Mouse (Mus musculus): ENCODE measurements at regions not wholly inside any gene's neighbourhood (a gene's known extent, or its start where the extent isn't known, plus 50 kb on each side); places are given as distances from the start of the nearest gene placed in this dataset.

DNA sequence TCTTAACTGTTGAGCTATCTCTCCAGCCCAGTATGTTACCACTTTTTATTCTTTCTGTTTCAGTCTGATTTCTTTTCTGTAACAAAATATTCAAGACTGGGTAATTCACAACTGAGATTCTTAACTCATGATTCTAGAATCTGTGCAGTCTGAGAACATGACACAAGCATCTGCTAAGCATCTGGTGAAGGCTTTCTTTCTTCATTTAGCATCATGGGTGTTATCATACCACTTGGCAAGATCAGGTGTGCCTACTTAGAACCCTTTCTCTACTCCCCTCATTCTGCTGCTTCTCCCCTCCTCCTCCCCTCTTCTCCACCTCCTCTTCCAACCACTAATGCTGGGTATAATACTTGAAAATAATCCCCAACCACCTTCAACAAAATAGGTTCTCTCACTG is 62.1 kb upstream of the Pfn2 start:
- DNase-seq (ENCODE audit: low read depth, low spot score): no peak

DNA sequence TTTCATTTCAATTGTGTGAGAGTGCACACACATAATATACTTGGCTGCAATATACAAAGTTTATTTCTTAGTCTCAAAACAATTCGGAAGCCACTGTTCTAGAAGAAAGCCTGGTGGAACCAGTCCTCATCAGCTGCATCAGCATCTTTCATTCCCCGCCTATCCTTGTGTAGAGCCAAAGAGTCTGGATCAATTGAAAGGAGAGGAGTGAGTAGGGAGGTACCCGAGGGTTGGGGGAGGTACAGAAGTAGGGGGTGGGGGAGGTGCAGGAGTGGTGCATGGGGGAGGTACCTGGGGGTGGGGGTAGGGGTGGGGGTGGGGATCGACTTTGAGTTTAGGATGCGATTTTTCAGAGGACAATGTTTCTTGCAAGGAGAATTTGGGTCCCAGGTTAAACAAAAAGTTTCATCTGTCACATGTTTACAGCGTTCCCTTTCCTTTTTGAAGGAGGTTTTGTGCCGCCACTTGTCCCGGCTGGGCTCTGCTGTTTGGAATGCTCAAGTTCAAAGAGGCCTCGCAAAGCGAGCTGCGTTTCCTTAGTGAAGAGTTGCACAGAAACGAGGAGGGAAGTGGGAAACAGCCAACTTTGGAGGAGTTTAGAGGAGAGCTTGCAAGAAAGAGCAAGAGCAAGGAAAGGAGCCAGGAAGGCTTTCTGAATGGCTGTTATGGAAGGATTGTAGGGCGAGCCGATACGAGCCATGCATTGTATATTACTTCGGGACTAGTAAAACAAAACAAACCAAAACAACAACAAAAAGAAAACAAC is 64.1 kb upstream of the Pfn2 start:
- peak; percentile 17 for DNase-seq (ENCODE audit: low read depth, low spot score)

DNA sequence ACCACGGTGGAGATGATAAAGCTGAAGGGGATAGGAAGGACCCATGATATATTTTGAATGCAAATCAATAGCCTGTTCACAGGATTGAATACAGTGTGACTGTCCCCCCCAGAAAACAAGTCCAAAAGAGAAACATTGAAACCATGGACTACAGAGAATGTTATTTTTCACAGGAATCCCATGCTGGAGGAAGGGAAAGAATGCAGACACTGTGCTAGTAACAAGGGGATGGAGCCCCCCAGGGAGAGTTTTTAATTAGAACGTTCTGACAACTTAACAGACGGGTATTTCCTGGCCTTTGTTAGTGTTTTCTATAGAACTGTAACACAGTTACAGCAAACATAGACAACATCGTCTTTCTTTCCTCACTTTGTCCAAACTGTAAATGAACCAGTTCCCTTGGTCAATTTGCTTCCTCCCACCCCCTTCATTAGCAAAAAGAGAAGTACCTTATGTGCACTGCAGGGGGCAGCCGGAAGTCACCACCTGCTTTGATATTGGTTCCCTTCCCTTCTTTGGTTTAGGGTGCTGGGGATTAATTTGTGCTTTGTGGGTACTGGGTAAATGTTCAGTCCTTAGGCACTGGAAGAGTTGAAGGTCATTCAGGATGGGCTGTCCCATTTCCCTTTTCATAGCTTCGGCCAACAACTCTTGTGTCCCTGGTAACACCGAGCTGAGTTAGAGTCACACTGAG is 64.9 kb upstream of the Pfn2 start:
- no peak for DNase-seq (ENCODE audit: low read depth, low spot score)

DNA sequence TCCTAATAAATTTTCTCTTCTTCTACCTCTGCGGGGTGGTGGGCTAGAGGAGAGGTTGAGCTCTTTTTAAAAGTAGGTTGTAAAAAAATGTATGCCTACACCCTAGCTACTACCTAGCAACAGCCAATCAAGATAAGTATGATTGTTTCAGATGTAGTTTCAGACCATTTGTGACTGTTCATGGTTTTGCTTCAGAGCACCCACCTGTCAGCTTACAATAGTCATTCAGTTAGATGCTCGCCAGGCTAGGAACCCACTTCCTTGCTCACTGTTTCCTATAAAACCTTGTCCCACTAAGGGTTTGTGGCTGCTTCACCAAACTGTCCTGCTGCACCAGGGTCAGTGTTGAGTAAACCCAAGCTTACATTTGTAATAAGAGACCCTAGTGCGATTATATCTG is 66.8 kb upstream of the Pfn2 start:
- DNase-seq (ENCODE audit: low read depth, low spot score): no peak

DNA sequence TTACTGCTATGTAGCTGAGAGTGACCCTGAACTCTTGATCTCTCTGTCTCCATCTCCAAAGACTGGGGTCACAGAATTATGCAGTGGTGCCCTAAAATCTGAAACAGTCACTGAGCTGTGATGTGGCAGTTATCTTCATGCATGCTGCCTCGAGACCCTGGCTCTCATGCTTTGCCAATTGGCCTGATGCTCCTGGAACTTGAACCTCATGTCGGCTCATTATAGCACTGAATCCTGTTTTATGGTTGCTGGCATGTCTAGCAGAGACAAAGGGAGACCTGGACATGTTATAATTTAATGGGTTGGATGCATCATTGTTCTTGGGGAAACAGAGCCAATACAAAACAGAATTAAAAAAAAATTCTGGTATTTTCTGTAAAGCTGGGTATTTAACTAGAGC is 71.0 kb upstream of the Pfn2 start:
- no peak for DNase-seq (ENCODE audit: low read depth, low spot score)

DNA sequence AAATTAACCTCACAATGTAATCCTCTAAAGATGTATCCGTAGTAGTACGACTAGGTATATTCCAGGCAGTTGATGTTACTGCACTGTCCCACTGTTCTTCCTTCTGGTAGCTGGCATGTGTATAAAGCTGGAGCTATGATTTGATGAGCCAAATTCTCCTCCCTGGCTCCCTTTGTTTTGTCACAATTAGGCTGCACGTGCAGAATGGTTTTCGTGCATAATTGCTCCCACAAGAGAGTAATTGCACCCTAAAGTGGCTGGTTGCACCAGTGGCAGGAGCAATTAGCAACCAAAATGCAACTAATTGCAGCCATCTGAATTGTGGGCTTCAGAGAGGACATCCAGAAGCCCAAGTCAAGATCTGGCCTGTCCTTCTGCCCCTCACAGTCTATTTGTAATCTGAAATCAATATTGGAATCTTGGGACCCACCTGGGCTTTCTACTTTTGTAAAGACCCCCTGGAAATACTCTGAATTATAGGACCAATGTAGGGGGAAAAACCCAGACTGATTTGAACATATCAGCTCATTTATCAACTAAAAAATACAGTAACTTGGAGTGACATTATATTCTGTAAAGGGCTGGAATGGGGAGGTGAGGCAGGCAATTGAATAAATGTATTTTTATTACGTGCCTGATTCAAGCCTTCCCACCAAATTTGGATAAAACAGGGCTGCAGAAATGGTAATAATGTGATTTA is 71.7 kb upstream of the Pfn2 start:
- no peak for DNase-seq (ENCODE audit: low read depth, low spot score)

DNA sequence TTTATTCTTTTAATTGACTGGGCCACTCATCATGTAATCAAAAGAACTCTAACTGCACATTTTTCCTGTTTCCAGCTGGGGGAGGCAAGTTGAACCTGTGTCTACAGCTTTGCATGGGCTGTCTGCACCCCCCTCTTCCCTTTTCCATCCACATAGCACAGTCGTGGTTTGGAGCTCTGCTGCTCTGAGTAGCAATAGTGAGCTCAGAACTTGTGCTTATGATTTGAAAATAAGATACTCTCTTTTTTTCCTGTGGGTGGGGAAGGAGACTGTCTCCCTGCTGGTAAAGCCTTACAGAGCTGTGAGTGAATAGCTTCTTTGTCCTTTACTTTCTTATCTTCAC is 72.2 kb upstream of the Pfn2 start:
- no peak for DNase-seq (ENCODE audit: low read depth, low spot score)

DNA sequence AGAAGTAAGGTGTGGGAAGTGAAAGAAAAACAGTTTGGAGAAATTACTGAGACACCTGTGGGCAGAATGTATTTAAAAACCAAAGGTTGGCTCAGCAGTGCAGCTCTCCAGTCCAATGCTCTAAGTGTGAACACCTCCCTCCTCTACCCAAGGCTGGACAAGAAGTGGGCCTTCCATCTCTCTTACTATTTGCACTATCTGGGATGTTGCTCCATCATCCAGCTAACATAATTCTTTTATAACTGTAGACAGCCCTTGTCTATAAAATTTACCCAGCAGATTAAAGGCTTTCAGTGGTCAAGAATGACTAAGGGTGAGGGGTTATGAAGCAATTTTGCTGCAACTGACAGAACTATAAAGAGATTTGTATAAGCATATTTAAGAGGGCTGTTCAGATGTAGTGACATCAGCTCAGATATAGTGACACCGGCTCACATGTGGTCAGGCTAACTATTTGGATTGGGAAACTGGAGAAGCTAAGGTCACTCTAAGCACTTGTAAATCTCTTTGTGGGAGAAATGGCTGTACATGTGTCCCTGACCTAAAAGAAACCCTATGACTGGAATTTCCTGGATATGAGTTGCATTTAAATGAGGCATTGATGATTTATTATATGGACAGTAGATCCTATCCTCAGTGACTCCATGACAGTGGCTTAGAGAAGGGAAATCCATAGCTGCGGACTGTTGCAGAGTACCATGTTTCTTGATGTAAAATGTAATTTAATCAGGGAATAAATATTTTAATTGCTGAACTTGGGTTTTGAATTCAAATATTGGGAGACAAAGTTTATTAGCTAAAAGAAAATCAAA is 73.4 kb upstream of the Pfn2 start:
- no peak for DNase-seq (ENCODE audit: low read depth, low spot score)

DNA sequence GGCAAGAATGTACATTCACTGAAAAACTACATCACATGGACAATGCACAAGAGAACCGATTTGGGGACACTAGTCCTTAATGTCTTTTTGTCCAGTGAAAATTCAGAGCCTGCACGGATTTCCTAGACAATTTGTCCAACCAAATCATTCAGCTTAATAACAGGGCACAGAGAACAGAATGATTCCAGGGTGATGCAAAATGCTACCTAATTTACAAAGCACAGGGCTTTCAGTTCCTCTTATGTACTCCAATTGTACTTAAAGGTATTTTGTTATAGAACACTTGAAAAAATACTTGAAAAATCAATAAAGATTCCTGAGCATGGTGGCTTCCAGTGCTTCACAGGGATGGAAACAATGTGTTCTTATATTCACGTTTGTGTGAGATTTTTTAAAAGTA is 75.2 kb upstream of the Pfn2 start:
- DNase-seq (ENCODE audit: low read depth, low spot score): no peak

DNA sequence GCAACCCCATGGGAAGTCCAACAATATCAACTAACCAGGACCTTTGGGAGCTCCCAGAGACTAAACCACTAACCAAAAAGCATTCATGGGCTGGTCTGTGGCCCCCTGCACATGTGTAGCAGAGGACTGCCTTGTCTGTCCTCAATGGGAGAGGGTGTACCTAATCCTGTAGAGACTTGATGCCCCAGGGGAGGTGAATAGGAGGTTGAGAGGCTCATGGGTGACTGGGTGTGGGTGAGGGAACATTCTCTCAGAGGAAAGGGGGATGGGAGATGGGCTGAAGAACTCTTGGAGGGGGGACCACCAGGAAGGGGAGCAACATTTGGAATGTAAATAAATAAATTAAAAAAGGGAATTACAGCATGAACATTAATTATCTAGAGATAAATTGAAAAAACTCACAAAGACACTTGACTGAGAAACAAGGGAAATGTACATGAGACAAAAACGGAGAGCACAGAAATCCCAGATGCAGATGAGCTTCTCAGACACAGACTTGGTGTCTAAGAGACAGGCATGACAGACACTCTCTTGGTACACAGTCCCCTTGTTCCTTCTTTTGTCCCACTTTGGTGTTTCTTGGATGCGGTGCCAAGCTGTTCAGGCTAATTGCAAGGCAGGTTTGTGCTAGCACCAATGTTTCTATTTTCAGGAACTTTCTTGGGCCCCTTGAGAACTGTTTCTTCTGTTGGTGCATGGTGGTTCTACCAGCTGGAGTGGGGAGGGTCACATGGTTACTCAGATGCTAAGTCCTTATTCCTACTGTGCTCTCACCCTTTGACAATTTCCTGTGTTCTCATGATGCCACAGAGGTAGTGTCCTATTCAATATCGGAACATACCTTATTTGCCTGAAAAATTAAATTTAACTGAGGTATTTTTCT is 85.0 kb upstream of the Pfn2 start:
- DNase-seq (ENCODE audit: low read depth, low spot score): no peak

DNA sequence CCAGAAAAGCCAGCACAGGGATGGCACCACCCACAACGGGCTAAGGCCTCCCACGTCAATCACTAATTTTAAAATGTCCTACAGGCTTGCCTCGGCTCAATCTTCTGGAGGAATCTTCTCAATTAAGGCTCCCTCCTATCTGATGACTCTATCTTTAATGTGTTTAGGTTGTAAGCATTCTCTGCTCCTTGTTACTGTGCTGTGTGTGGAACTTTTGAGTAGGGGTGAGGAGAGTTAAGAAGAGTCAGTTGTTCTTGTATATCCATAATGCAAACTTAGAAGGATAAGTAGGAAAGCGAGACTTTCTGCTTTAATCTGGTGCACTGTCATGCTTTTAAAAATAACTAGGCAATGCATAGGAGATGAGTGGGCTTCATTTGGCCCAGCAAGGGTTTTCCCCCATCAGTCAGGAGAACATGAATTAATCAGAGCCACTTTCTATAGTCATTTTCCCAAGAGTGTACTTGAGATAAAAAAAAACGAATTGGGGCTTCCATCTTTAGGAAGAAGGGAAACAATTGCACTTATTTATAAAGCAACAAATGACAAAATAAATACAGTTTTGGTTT is 87.2 kb upstream of the Pfn2 start:
- DNase-seq (ENCODE audit: low read depth, low spot score): no peak

DNA sequence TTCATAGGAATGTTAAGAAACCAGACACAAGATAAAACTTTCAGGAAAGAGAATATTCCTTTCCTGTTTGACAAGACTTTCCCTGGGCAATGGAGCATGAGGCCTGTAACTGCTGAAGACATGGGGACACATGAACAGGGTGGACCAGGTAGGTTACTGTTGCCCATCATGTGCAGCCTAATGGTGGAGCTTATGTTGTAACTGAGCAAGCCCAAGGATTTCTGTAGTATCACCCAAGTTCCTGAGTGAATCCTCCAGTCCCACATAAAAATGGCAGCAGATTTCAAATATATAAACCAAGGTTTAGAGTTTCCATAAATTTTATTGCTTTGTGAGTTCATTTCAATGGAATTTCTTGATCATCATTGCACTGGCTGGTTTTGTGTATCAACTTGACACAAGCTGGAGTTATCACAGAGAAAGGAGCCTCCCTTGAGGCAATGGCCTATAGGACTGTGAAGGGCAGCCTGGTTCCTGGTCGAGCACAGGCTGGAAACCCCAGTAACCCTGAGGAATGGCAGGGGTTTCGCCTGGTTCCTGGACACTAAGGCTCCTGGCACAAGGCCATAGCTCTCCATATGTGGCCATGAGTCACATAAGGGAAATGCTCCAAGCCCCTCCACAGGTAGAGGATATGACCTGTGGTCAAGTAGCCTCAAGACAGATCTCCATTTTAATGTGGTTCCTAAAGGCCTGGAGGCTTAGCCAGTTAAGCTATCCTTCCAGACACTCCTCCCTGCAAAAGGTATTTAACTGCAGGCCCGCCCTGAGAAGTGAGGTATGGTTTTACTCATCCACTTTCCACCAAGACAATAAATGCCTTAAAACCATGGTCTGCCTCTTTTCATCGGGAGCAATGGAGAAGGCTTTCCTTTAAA is 92.9 kb upstream of the Pfn2 start:
- DNase-seq (ENCODE audit: low read depth, low spot score): no peak

DNA sequence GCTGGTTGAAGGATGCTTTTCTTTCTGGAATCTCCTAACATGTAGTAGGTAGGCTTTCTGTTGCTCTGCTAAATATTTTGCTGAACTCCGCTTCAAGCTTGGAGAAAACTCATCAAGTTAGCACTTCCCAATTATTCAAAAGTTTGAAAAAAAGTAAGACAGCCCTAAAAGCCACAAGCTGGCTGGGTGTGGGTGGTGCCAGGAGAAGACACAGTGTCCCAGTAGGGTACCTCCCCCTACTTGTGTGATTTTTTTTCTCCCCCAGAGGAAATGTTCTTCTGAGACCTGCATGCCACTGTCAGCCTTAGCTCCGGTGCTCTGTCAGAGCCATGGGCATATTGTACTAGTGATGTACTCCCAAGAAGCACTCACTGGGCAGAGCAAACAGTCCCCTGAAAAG is 96.8 kb upstream of the Pfn2 start:
- DNase-seq (ENCODE audit: low read depth, low spot score): no peak

DNA sequence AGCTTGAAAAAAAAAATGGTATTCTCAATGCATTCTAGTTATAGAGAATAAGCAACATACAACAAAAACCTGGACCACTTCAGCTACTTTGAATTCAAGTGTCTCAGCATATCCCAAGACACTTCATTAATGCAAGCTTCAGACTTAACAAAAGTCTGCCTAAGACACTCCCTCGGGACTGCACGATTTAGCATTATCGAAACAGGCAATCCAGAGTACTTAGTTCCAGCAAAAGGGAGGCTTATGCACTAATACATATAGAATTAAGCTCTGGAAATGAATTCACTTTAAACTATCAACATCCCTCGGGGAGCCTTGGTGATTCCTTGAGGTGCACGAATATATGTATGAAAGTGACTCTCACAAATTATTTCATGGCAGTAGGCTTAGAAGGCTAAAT is 97.9 kb upstream of the Pfn2 start:
- DNase-seq (ENCODE audit: low read depth, low spot score): no peak

DNA sequence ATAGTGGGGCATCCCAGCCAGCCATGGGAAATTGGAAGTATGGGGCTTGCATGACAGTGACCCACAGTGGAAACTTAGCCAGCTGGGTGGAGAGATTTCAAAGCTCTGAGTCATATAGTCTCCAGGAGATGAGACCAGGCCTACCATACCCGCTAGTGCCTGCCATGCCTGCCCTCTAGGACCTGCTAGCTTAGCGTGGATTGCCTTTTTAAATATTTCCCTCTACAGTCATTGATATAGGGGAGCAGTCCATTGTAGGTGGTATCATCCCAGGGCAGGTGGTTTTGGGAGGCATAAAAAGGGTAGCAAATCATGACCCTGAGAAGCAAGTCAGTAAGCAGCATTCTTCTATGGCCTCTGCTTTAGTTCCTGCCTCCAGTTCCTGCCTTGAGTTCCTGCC is 99.5 kb upstream of the Pfn2 start:
- DNase-seq (ENCODE audit: low read depth, low spot score): no peak

DNA sequence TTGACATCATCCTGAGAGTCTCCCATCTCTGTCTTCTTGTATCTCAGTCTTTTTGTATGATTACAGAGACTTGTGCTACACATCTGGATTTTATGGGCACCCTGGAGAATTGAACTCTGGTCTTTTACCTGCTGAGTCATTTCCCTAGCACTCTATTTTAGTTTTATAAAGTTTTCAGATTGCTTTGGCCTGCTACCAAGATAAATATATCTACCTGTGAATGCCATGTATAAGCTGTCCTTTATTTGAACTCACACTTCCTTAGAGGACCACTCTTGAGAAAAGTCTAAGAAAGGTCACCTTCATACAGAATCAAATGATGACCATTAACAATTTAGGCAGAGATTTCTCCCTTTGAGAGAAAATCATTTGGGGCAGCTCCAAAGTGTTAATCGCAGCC is 100.8 kb upstream of the Pfn2 start:
- DNase-seq (ENCODE audit: low read depth, low spot score): no peak

DNA sequence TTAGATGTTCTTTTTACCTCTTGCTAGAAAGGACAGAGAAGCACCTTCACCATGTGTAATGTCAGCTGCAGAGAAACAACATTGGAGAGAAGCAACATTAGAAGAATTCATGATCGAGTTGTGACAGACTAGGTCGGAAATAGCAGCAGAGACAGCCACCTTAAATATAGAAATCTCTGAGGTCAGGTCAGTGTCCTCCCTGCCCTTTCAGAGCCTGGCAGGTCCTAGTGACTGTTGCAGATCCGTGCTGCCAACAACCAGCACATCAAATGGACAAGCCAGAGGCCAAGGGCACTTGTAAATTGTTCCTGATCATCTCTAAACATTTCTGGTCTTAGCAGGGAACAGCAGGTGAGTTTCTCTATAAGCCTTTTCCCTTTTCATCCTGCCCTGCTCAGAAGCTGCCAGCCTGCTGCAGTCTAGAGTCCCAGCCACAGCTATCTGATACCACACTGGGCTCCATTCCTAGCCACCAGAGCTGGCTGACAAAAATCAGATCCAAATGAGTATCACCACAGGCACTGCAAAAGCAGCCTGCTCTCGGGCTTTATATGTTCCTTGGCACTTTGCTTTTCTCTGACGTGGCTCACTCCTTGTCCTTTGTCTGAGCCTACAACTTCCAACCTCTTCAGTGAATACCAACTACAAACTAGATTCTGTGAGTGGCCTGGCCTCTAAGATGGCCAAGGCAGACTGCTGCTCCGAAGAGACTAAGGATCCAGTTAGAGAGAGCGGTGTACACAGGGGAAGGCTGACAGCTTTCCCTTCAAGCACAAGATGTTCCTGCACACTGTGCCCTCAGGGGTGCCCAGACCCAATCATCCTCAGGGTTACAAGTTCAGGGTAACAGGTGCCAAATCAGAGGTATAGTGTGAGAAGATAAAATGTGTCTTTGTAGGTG is 102.8 kb upstream of the Pfn2 start:
- no peak for DNase-seq (ENCODE audit: low read depth, low spot score)

DNA sequence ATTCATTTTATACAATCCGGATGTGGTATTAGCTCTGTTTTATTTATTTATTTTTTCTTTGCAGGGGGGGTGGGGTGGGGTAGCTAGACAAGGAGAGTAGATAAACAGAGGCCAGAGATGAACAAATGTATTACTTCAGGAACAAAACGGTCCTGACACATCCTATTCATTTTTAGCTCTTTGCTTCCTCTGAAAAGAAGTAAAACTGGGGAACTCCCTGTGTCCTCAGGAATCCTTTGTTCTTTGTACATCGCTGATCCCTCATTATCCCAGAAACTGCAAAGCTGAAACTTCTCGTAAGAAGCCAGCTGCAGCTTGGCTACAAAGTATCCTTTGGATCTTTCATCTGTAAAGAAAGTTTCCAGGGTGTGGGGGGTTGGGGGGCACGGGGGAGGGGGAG is 103.6 kb upstream of the Pfn2 start:
- no peak for DNase-seq (ENCODE audit: low read depth, low spot score)

DNA sequence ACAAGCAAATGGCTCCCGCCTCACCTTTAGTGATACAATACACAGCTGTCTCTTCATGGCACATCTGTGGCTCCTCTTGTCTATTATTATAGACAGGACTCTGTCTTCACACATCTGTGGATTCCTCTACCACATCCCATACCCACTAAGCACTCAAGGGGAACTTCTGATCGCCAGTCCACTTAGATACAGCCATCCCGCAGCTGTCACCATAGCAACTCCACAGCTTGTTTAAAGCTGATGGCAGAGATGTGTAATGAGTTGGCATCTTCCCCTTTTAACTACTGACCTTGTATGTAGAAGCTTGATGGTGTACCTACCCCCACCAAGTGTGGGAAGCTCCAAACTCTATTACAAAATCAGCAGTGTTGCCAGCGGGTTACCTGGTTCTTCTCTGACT is 109.5 kb upstream of the Pfn2 start:
- DNase-seq (ENCODE audit: low read depth, low spot score): no peak

Measured in forelimb bud, embryonic 11.5 days (tissue).